Mouse (Mus musculus): ENCODE data around the gene 1700021F05Rik.

1700021F05Rik gene

GRCm38 (mm10) chr10:43482021-43482420 lies 58.8 kb downstream of the 1700021F05Rik start:
- DNase-seq (ENCODE audit: low spot score): no peak

GRCm38 (mm10) chr10:43481179-43481578 lies 59.6 kb downstream of the 1700021F05Rik start:
- DNase-seq (ENCODE audit: low spot score): no peak

DNA sequence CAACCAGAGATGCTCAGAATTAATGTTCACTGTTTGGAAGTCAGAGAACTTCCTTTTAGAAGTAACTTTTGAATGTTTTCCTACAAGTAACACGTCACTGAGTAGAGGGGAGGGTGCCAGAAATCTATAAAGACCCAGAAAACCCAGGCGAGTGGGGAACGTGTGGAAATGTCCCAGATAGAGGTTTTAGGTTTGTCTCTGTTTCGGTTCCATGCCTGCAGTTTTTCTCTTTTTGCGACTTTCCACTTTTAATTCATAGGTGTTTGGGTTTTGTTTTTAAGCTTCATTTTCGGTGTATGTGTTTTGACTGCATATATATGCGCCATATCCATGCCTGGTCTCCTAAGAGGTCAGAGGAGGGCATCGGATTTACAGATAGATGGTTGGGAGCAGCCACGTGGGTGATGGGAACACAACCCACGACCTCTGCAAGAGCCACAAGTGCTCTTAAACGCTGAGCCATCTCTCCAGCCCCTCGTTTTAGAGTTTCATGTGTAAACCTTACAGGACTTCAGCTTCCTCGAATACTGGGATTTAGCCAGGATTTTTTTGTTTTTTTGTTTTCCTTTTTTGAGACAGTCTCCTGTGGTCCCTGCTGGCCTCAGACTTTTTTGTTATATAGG lies 60.5 kb downstream of the 1700021F05Rik start:
- DNase-seq (ENCODE audit: low spot score): no peak

DNA sequence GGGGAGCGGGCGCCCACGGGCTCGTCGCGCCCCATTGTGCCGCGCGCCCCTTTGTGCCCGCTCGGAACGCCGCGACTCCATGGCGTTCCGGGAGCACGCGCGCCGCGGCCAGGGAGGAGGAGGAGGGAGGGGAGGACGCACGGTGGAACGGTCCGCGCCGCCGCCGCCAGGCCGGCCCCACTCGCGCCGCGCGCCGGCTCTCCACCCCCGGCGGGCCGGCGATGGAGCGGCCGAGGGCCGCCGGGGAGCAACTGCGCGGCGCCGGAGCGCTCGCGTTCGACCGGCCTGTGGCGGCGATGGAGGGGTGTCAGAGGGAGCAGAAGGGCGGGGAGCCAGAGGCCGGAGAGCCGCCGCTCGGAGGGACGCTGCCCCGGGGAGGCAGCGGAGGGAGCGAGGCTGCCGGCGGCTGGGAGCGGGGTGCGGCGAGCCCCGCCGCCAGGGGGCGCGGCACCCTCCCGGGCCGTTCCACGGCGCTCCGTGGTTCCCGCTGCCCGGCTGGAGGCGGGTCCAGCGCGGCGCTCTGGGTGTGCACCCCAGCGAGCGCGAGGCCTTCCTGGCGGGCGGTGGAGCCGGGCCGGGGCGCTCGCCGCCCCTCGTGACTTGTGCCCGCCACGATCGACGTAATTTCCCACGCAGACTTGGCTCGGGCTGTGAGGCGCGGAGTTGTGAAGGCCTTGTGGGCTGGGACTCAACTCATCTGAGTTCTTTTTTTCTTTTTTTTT lies 61.2 kb downstream of the 1700021F05Rik start:
- DNase-seq (ENCODE audit: low spot score): peak; percentile 89

GRCm38 (mm10) chr10:43478751-43479435 lies 61.9 kb downstream of the 1700021F05Rik start, which contains the start of gene Bend3:
Gene Bend3 (plus strand): TSS chr10:43478831.
- peak; percentile 59 for DNase-seq (ENCODE audit: low spot score)

DNA sequence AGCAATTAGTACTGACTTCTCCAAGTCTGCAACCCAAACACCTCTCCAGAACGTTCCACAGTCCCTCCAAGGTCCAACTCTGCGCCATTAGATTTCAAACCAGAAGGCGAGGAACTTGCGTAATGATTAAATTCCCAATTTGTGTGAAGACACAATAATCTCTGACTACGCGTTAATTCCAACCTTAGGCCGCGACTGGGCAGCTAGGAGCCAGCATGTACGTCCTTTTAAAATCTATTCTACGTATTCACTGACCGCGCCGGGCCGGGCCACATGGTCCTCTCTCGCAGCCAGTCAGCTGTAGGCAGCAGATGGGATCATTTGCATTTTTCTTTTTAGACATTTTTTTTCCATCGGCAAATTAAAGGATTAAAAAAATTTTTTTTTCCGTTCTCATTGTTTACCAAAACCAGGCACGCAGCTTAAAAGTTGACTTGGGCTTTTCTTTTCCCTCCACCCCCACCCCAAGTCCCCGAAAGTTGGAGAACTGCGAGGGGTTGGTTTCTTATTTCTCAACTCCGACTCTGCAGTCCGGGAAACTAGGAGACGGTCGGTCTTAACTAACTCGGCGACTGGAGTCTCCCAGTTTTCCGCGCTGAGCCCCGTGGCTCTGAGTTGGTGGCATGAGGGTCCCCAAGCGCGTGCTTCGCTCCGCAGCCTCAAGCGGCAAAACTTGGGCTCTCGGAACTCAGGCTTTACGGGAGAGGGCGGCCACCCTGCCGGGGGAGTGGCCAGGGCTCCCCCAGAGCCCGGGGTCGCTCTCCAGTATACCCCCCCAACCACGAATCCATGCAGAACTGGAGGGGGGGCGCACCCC lies 62.7 kb downstream of the 1700021F05Rik start:
- no peak for DNase-seq (ENCODE audit: low spot score)

GRCm38 (mm10) chr10:43477459-43477858 lies 63.3 kb downstream of the 1700021F05Rik start:
- DNase-seq (ENCODE audit: low spot score): no peak

- DNase-seq (ENCODE audit: low spot score): peak; percentile 37
Observed at GRCm38 (mm10) chr10:43475376-43475775, 65.4 kb downstream of the 1700021F05Rik start.
